Mouse (Mus musculus): ENCODE data around the gene Itfg1.

- TF ChIP-seq POLR2A (IDR thresholded peaks at IDR 0.05; ENCODE audit: borderline replicate concordance, control insufficient read depth, low read depth, low read length) (no peak), CTCF (IDR thresholded peaks at IDR 0.05; ENCODE audit: control insufficient read depth, insufficient read depth, low read length) (no peak)
Measured at GRCm38 (mm10) chr8:85800164-85800563, 40.6 kb downstream of the Itfg1 start.
